Mouse (Mus musculus): ENCODE data around the gene Rab11fip3.

DNA sequence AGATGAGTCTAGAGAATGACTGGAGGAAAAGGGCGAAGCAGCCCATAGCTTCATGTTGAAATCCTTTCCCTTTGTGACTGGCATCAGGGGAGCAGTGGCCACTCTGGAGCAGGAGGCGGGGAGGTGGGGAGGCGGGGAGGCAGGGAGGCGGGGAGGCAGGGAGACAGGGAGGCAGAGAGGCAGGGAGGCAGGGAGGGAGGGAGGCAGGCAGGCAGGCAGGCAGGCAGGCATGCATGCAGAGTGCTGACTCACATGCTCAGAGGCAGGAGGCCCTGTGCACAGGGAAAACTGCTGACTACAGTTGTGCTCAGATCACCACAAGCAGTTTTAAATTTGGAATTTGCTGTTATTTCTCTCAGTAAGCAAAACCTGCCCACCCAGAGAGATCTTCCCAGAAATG is 32.1 kb upstream of the Rab11fip3 start:
- TF ChIP-seq CTCF (IDR thresholded peaks at IDR 0.05; ENCODE audit: control insufficient read depth, insufficient read depth, insufficient read length) (no peak), USF1 (IDR thresholded peaks at IDR 0.05; ENCODE audit: low read depth) (no peak), CEBPB (IDR thresholded peaks at IDR 0.05; ENCODE audit: low read depth) (no peak), MYOG (IDR thresholded peaks at IDR 0.05; ENCODE audit: control insufficient read depth, extremely low read depth, insufficient read length) (no peak)
